Mouse (Mus musculus) stomach, postnatal 0 days (tissue): ENCODE measurements around the gene Gm43720.

Experiments used
- CTCF ChIP-seq: IDR thresholded peaks from 2 replicates; pipeline ENCODE4 v1.5.1; 2016; ENCODE audit warnings: antibody characterized with exemption, low read depth, mild to moderate bottlenecking, moderate library complexity
- EP300 ChIP-seq: optimal IDR thresholded peaks from 2 replicates; pipeline ENCODE3; 2016; ENCODE audit warnings: antibody characterized with exemption

GRCm38 (mm10) chr5:138233778-138234177 is 46.0 kb downstream of the Gm43720 start:
- TF ChIP-seq CTCF (no peak), EP300 (no peak)
